Mouse (Mus musculus): Measurements from ENCODE around the gene Tle1.

Gene Tle1

GRCm38 (mm10) chr4:72200559-72201409 lies at the start of gene Tle1:
Gene Tle1 (minus strand): TSS chr4:72200919.
- WGBS: under 1% methylated on average over 106 of the region's 107 CpGs

GRCm38 (mm10) chr4:72233584-72234219 lies 33.0 kb upstream of the Tle1 start:
- WGBS: 59% methylated on average over 4 of the region's 4 CpGs

- 91% methylated on average over 3 of the region's 3 CpGs for WGBS
These were observed 31.5 kb upstream of the Tle1 start for GRCm38 (mm10) chr4:72232206-72232605.

GRCm38 (mm10) chr4:72221629-72222028 lies 20.9 kb upstream of the Tle1 start:
- WGBS: 61% methylated on average over 3 of the region's 3 CpGs

GRCm38 (mm10) chr4:72204420-72205045 lies 3.8 kb upstream of the Tle1 start:
- 58% methylated on average over 6 of the region's 6 CpGs for WGBS

- under 1% methylated on average over 24 of the region's 24 CpGs for WGBS
These were observed 837 bp upstream of the Tle1 start for GRCm38 (mm10) chr4:72201521-72201991.

GRCm38 (mm10) chr4:72199571-72200558 lies 854 bp downstream of the Tle1 start:
- under 1% methylated on average over 103 of the region's 103 CpGs for WGBS

GRCm38 (mm10) chr4:72198877-72199411 lies 1.8 kb downstream of the Tle1 start:
- WGBS: under 1% methylated on average over 22 of the region's 22 CpGs

- WGBS: 16% methylated on average over 7 of the region's 7 CpGs
These were observed 2.7 kb downstream of the Tle1 start for GRCm38 (mm10) chr4:72197888-72198605.

GRCm38 (mm10) chr4:72195116-72195835 lies 5.4 kb downstream of the Tle1 start:
- 67% methylated on average over 6 of the region's 6 CpGs for WGBS

- 62% methylated on average over 1 of the region's 1 CpGs for WGBS
These were observed 7.4 kb downstream of the Tle1 start for GRCm38 (mm10) chr4:72193276-72193675.

GRCm38 (mm10) chr4:72184476-72184875 lies 16.2 kb downstream of the Tle1 start:
- WGBS: 67% methylated on average over 5 of the region's 5 CpGs

- WGBS: 85% methylated on average over 1 of the region's 1 CpGs
These were observed 24.8 kb downstream of the Tle1 start for GRCm38 (mm10) chr4:72175943-72176342.

- 46% methylated on average over 1 of the region's 1 CpGs for WGBS
These were observed 32.5 kb downstream of the Tle1 start for GRCm38 (mm10) chr4:72168267-72168666.

- 63% methylated on average over 2 of the region's 2 CpGs for WGBS
These were observed 32.9 kb downstream of the Tle1 start for GRCm38 (mm10) chr4:72167761-72168229.

GRCm38 (mm10) chr4:72167171-72167570 lies 33.5 kb downstream of the Tle1 start:
- WGBS: 87% methylated on average over 3 of the region's 3 CpGs

- WGBS: 66% methylated on average over 2 of the region's 2 CpGs
These were observed 34.2 kb downstream of the Tle1 start for GRCm38 (mm10) chr4:72166561-72166960.

GRCm38 (mm10) chr4:72165765-72166164 lies 35.0 kb downstream of the Tle1 start:
- WGBS: 94% methylated on average over 9 of the region's 9 CpGs

- 91% methylated on average over 4 of the region's 4 CpGs for WGBS
These were observed 38.1 kb downstream of the Tle1 start for GRCm38 (mm10) chr4:72162445-72163218.
